Mouse (Mus musculus) stomach, postnatal 0 days (tissue): ENCODE results near the gene Skint3. TPM values are rescaled to one million over a fixed set of nuclear protein-coding genes. Genes with fewer than 3 reads are reported as not detected.
"Not testable (repeated sequence)": the region's sequence is repeated elsewhere in the genome, so short reads cannot be mapped to it uniquely, and the experiment has no call there.

ENCODE experiments used
- ATAC-seq: fragments of 200-750 bp; cut with Nextera tagmentation; 2 replicates; pipeline ENCODE4 v1.8.0; 2017; ENCODE audit not compliant: low FRiP score, low TSS enrichment
- DNase-seq: peaks from one replicate; pipeline ENCODE4 v3.0.0-alpha.2; 2016; ENCODE audit warnings: low spot score
- H3K27ac ChIP-seq: fragments of 300-500 bp; sonication (generic); replicated peaks from 2 replicates; pipeline ENCODE4 v1.5.1; 2014; ENCODE audit warnings: mild to moderate bottlenecking, control low read depth
- H3K27me3 ChIP-seq: fragments of 300-500 bp; sonication (generic); 2 replicates; pipeline ENCODE4 v1.6.1; 2014; ENCODE audit warnings: low read length; ENCODE audit not compliant: control insufficient read depth, insufficient read depth
- H3K36me3 ChIP-seq: fragments of 300-500 bp; sonication (generic); 2 replicates; pipeline ENCODE4 v1.6.1; 2014; ENCODE audit warnings: low read length, mixed read lengths; ENCODE audit not compliant: control insufficient read depth, insufficient read depth
- H3K4me1 ChIP-seq: fragments of 300-500 bp; sonication (generic); replicated peaks from 2 replicates; pipeline ENCODE4 v1.6.1; 2014; ENCODE audit warnings: antibody characterized with exemption; ENCODE audit not compliant: control insufficient read depth, insufficient read depth
- H3K4me2 ChIP-seq: fragments of 300-500 bp; sonication (generic); replicated peaks from 2 replicates; pipeline ENCODE4 v1.6.1; 2014; ENCODE audit warnings: low read depth, mild to moderate bottlenecking, control low read depth, moderate library complexity
- H3K4me3 ChIP-seq: fragments of 300-500 bp; sonication (generic); 2 replicates; pipeline ENCODE4 v1.5.1; 2014; ENCODE audit warnings: low read depth, low read length, control low read depth
- H3K9ac ChIP-seq: fragments of 300-500 bp; sonication (generic); 2 replicates; pipeline ENCODE4 v1.6.1; 2014; ENCODE audit warnings: mild to moderate bottlenecking, low read length, control low read depth, mixed read lengths
- H3K9me3 ChIP-seq: fragments of 300-500 bp; sonication (generic); 2 replicates; pipeline ENCODE4 v1.6.1; 2016; ENCODE audit warnings: low read length; ENCODE audit not compliant: control insufficient read depth
- CTCF ChIP-seq: IDR thresholded peaks from 2 replicates; pipeline ENCODE4 v1.5.1; 2016; ENCODE audit warnings: antibody characterized with exemption, low read depth, mild to moderate bottlenecking, moderate library complexity
- EP300 ChIP-seq: optimal IDR thresholded peaks from 2 replicates; pipeline ENCODE3; 2016; ENCODE audit warnings: antibody characterized with exemption
- WGBS: fragments of 180-500 bp; shearing (Covaris S2); extraction: QIAGEN DNeasy Blood & Tissue Kit; methylation state at CpG from one replicate; pipeline ENCODE4 v1.1.7; 2014; 5-methylcytosine and 5-hydroxymethylcytosine counted together
- polyA plus RNA-seq: library from polyadenylated mRNA; unstranded; fragments of >200 nt; fragmentation: Nextera tagmentation; extraction: Ambion mirVana; gene quantifications from 2 replicates; pipeline ENCODE4 v1.2.1, GENCODE M21; 2015

Skint3 gene
- polyA plus RNA-seq, 1 experiment from 2014 or later, result 0.24 TPM

GRCm38 (mm10) chr4:112302305-112302704 lies 70.3 kb downstream of the Skint3 start:
- H3K4me3 ChIP-seq, result no peak overlapping the region
- H3K27me3 ChIP-seq, result no peaks in the 10 kb centered on the region
- DNase-seq, result no peak
- WGBS, result 72% methylated on average over 1 of the region's 1 CpGs
- H3K36me3 ChIP-seq, result no peaks in the 10 kb centered on the region
- no peak overlapping the region for H3K27ac ChIP-seq
- H3K9me3 ChIP-seq, result no peaks in the 10 kb centered on the region
- no peak for ATAC-seq
- TF ChIP-seq CTCF (no peak), EP300 (no peak)
- H3K9ac ChIP-seq, result no peak overlapping the region
- H3K4me2 ChIP-seq, result no peak overlapping the region
- no peaks in the 10 kb centered on the region for H3K4me1 ChIP-seq

GRCm38 (mm10) chr4:112302855-112303509 lies 70.9 kb downstream of the Skint3 start:
- no peaks in the 10 kb centered on the region for H3K9me3 ChIP-seq
- H3K4me1 ChIP-seq, result no peaks in the 10 kb centered on the region
- H3K4me3 ChIP-seq, result no peak overlapping the region
- 78% methylated on average over 3 of the region's 3 CpGs for WGBS
- no peaks in the 10 kb centered on the region for H3K36me3 ChIP-seq
- H3K4me2 ChIP-seq, result no peak overlapping the region
- TF ChIP-seq CTCF (no peak), EP300 (no peak)
- ATAC-seq (no peak), DNase-seq (no peak)
- no peaks in the 10 kb centered on the region for H3K27me3 ChIP-seq
- no peak overlapping the region for H3K27ac ChIP-seq
- H3K9ac ChIP-seq, result no peak overlapping the region

- not testable (repeated sequence) for H3K4me3 ChIP-seq, ATAC-seq, H3K9me3 ChIP-seq, H3K27me3 ChIP-seq, H3K27ac ChIP-seq, H3K9ac ChIP-seq, DNase-seq, H3K4me2 ChIP-seq, H3K4me1 ChIP-seq, H3K36me3 ChIP-seq
- WGBS, result 95% methylated on average over 16 of the region's 17 CpGs
Measured at GRCm38 (mm10) chr4:112349111-112349510, 117.1 kb downstream of the Skint3 start.

Other genes starting within 250 kb of the Skint3 start
- gene Skint1, start 226.0 kb upstream of the Skint3 start, polyA plus RNA-seq, result 0.07 and 0.51 TPM in 2 replicates
- 0.07 TPM in 2 replicates for gene Skint4, start 160.2 kb upstream of the Skint3 start, polyA plus RNA-seq
- gene Skint9, start 201.7 kb downstream of the Skint3 start, polyA plus RNA-seq, result not detected in 2 replicates